Mouse (Mus musculus) intestine, embryonic 14.5 days (tissue): ENCODE results near the gene Gkn2. TPM values are rescaled to one million over a fixed set of nuclear protein-coding genes. Genes with fewer than 3 reads are reported as not detected.

Experiments
- ATAC-seq: fragments of 200-750 bp; cut with Nextera tagmentation; replicated peaks from 2 replicates; pipeline ENCODE4 v1.8.0; 2017; ENCODE audit warnings: low read depth, moderate number of reproducible peaks, moderate TSS enrichment, moderate library complexity; ENCODE audit not compliant: low FRiP score, low TSS enrichment
- DNase-seq: peaks from one replicate; pipeline ENCODE4 v3.0.0-alpha.2; 2018; ENCODE audit warnings: low spot score
- H3K27ac ChIP-seq: fragments of 300-500 bp; sonication (generic); 2 replicates; pipeline ENCODE4 v1.5.1; 2014; ENCODE audit warnings: low read depth, mild to moderate bottlenecking, control low read depth
- H3K27me3 ChIP-seq: fragments of 300-500 bp; sonication (generic); replicated peaks from 2 replicates; pipeline ENCODE4 v1.6.1; 2014; ENCODE audit warnings: low read length, control low read depth; ENCODE audit not compliant: control insufficient read depth, insufficient read depth
- H3K36me3 ChIP-seq: fragments of 300-500 bp; sonication (generic); 2 replicates; pipeline ENCODE4 v1.6.1; 2014; ENCODE audit warnings: low read length, control low read depth; ENCODE audit not compliant: control insufficient read depth, insufficient read depth
- H3K4me1 ChIP-seq: fragments of 300-500 bp; sonication (generic); replicated peaks from 2 replicates; pipeline ENCODE4 v1.6.1; 2014; ENCODE audit warnings: low read length, control low read depth, mixed read lengths; ENCODE audit not compliant: control insufficient read depth, insufficient read depth
- H3K4me2 ChIP-seq: fragments of 300-500 bp; sonication (generic); 2 replicates; pipeline ENCODE4 v1.6.1; 2014; ENCODE audit warnings: low read length
- H3K4me3 ChIP-seq: fragments of 300-500 bp; sonication (generic); 2 replicates; pipeline ENCODE4 v1.5.1; 2014; ENCODE audit warnings: low read depth, low read length, control low read depth, mixed read lengths
- H3K9ac ChIP-seq: fragments of 300-500 bp; sonication (generic); 2 replicates; pipeline ENCODE4 v1.6.1; 2014; ENCODE audit warnings: mild to moderate bottlenecking, low read length
- H3K9me3 ChIP-seq: fragments of 300-500 bp; sonication (generic); 2 replicates; pipeline ENCODE4 v1.6.1; 2016; ENCODE audit warnings: low read length, control low read depth; ENCODE audit not compliant: control insufficient read depth
- WGBS: fragments of 180-500 bp; shearing (Covaris S2); extraction: QIAGEN DNeasy Blood & Tissue Kit; methylation state at CpG from one replicate; pipeline ENCODE4 v1.1.7; 2014; 5-methylcytosine and 5-hydroxymethylcytosine counted together
- polyA plus RNA-seq: library from polyadenylated mRNA; unstranded; fragments of >200 nt; fragmentation: Nextera tagmentation; extraction: Ambion mirVana; gene quantifications from 2 replicates; pipeline ENCODE4 v1.2.1, GENCODE M21; 2014

Gkn2 gene
- 1.6 TPM in 1 of 2 replicates, not detected in the other for polyA plus RNA-seq

- no peak within 1 kb of the TSS for H3K4me3 ChIP-seq
- WGBS: 77% methylated on average over 9 of the region's 9 CpGs
These were observed at the start of gene Gkn2 for GRCm38 (mm10) chr6:87373057-87373456. Gene Gkn2, plus strand, starts transcription at chr6:87373357.

GRCm38 (mm10) chr6:87323381-87323780 lies 49.8 kb upstream of the Gkn2 start:
- whole genome bisulfite sequencing: 86% methylated on average over 2 of the region's 2 CpGs
- ATAC-seq: no peak
- Histone ChIP-seq H3K4me1 (no peaks in the 10 kb centered on the region; the same call in 1 of the 2 replicates), H3K4me2 (no peak overlapping the region), H3K27ac (no peak overlapping the region), H3K27me3 (no peaks in the 10 kb centered on the region), H3K9me3 (no peaks in the 10 kb centered on the region), H3K36me3 (no peaks in the 10 kb centered on the region), H3K9ac (no peak overlapping the region), H3K4me3 (no peak overlapping the region)
- DNase-seq: no peak

More at GRCm38 (mm10) chr6:87373057-87373456, at the start of gene Gkn2:
- Histone ChIP-seq H3K36me3 (no peaks in the 10 kb centered on the region), H3K9ac (no peak within 1 kb of the TSS), H3K27me3 (no peaks in the 10 kb centered on the region), H3K27ac (no peak within 1 kb of the TSS), H3K4me1 (no peaks in the 10 kb centered on the region), H3K4me2 (no peak within 1 kb of the TSS), H3K9me3 (no peaks in the 10 kb centered on the region)
- DNase-seq (no peak), ATAC-seq (no peak)

- Histone ChIP-seq H3K36me3 (no peaks in the 10 kb centered on the region), H3K9me3 (no peaks in the 10 kb centered on the region), H3K4me3 (no peak overlapping the region), H3K4me1 (peaks cover 11% of the 10 kb centered on the region; the same call in 1 of the 2 replicates), H3K4me2 (no peak overlapping the region), H3K27me3 (no peaks in the 10 kb centered on the region), H3K27ac (no peak overlapping the region), H3K9ac (no peak overlapping the region)
- WGBS: 74% methylated on average over 2 of the region's 2 CpGs
- no peak for ATAC-seq
- no peak for DNase-seq
These were observed 46.2 kb upstream of the Gkn2 start for GRCm38 (mm10) chr6:87326932-87327331.

GRCm38 (mm10) chr6:87328265-87329173 lies 44.6 kb upstream of the Gkn2 start:
- no peak overlapping the region for H3K4me2 ChIP-seq
- H3K27ac ChIP-seq: no peak overlapping the region
- 89% methylated on average over 22 of the region's 22 CpGs for WGBS
- no peak for DNase-seq
- no peak overlapping the region for H3K4me3 ChIP-seq
- no peak overlapping the region for H3K9ac ChIP-seq
- no peaks in the 10 kb centered on the region for H3K9me3 ChIP-seq
- H3K36me3 ChIP-seq: no peaks in the 10 kb centered on the region
- ATAC-seq: no peak
- H3K4me1 ChIP-seq: peaks cover 11% of the 10 kb centered on the region; the same call in 1 of the 2 replicates
- no peaks in the 10 kb centered on the region for H3K27me3 ChIP-seq

GRCm38 (mm10) chr6:87332380-87332779 lies 40.8 kb upstream of the Gkn2 start:
- Histone ChIP-seq H3K36me3 (no peaks in the 10 kb centered on the region), H3K27ac (no peak overlapping the region), H3K9me3 (no peaks in the 10 kb centered on the region), H3K4me3 (0 out of 2 replicates have a peak overlapping the region, but pooled peaks have one; percentile 64), H3K4me2 (peak overlapping the region; percentile 64), H3K27me3 (no peaks in the 10 kb centered on the region), H3K4me1 (peaks cover 15% of the 10 kb centered on the region; the same call in 1 of the 2 replicates), H3K9ac (no peak overlapping the region)
- DNase-seq (no peak), ATAC-seq (no peak)
- 52% methylated on average over 2 of the region's 2 CpGs for WGBS

- H3K4me1 ChIP-seq: peaks cover 15% of the 10 kb centered on the region; the same call in 1 of the 2 replicates
- no peaks in the 10 kb centered on the region for H3K9me3 ChIP-seq
- 17% methylated on average over 11 of the region's 11 CpGs for WGBS
- H3K27ac ChIP-seq: peak overlapping the region; percentile 76
- H3K4me3 ChIP-seq: peak overlapping the region; percentile 64
- DNase-seq (peak; percentile 73), ATAC-seq (no peak)
- H3K36me3 ChIP-seq: no peaks in the 10 kb centered on the region
- peak overlapping the region; percentile 64 for H3K4me2 ChIP-seq
- H3K9ac ChIP-seq: peak overlapping the region; percentile 74
- H3K27me3 ChIP-seq: no peaks in the 10 kb centered on the region
These were observed 38.6 kb upstream of the Gkn2 start for GRCm38 (mm10) chr6:87334361-87335090.

GRCm38 (mm10) chr6:87335091-87335934 lies 37.8 kb upstream of the Gkn2 start, which contains the start of gene Antxr1:
Gene Antxr1, minus strand, starts transcription at chr6:87335821.
- DNase-seq (peak; percentile 90), ATAC-seq (peak; percentile 80)
- peaks cover 15% of the 10 kb centered on the region; the same call in 1 of the 2 replicates for H3K4me1 ChIP-seq
- no peaks in the 10 kb centered on the region for H3K27me3 ChIP-seq
- H3K9me3 ChIP-seq: no peaks in the 10 kb centered on the region
- peak within 1 kb of the TSS; percentile 64 for H3K4me2 ChIP-seq
- H3K36me3 ChIP-seq: no peaks in the 10 kb centered on the region
- under 1% methylated on average over 54 of the region's 54 CpGs for WGBS
- peak within 1 kb of the TSS; percentile 76 for H3K27ac ChIP-seq
- H3K4me3 ChIP-seq: peak within 1 kb of the TSS; percentile 64
- peak within 1 kb of the TSS; percentile 74 for H3K9ac ChIP-seq

GRCm38 (mm10) chr6:87335935-87336295 lies 37.2 kb upstream of the Gkn2 start:
- no peak overlapping the region for H3K27ac ChIP-seq
- no peak for DNase-seq
- H3K4me2 ChIP-seq: peak overlapping the region; percentile 64; the same call in 1 of the 2 replicates
- H3K4me1 ChIP-seq: peaks cover 11% of the 10 kb centered on the region; the same call in 1 of the 2 replicates
- H3K9ac ChIP-seq: no peak overlapping the region
- WGBS: 24% methylated on average over 6 of the region's 6 CpGs
- no peaks in the 10 kb centered on the region for H3K27me3 ChIP-seq
- no peaks in the 10 kb centered on the region for H3K36me3 ChIP-seq
- ATAC-seq: no peak; the same call in 1 of the 2 replicates
- H3K4me3 ChIP-seq: no peak overlapping the region; the same call in 1 of the 2 replicates
- H3K9me3 ChIP-seq: no peaks in the 10 kb centered on the region
